Mouse (Mus musculus) stomach, embryonic 14.5 days (tissue): Measurements from ENCODE around the gene Fbxl3. TPM values are rescaled to one million over a fixed set of nuclear protein-coding genes. Genes with fewer than 3 reads are reported as not detected.

ENCODE experiments used
- ATAC-seq: fragments of 200-750 bp; cut with Nextera tagmentation; 2 replicates; pipeline ENCODE4 v1.8.0; 2017; ENCODE audit warnings: low read depth, moderate TSS enrichment; ENCODE audit not compliant: insufficient number of reproducible peaks, insufficient read depth, low FRiP score
- H3K27ac ChIP-seq: fragments of 300-500 bp; sonication (generic); 2 replicates; pipeline ENCODE4 v1.5.1; 2014; ENCODE audit warnings: mild to moderate bottlenecking, low read length, moderate library complexity, mixed read lengths
- H3K27me3 ChIP-seq: fragments of 300-500 bp; sonication (generic); 2 replicates; pipeline ENCODE4 v1.6.1; 2014; ENCODE audit warnings: low read length, control low read depth, mixed read lengths; ENCODE audit not compliant: control insufficient read depth, insufficient read depth
- H3K36me3 ChIP-seq: fragments of 300-500 bp; sonication (generic); 2 replicates; pipeline ENCODE4 v1.6.1; 2014; ENCODE audit warnings: mild to moderate bottlenecking, control low read depth, low read length, moderate library complexity, mixed read lengths; ENCODE audit not compliant: control insufficient read depth, insufficient read depth
- H3K4me1 ChIP-seq: fragments of 300-500 bp; sonication (generic); 2 replicates; pipeline ENCODE4 v1.6.1; 2014; ENCODE audit warnings: low read length, control low read depth, mixed read lengths; ENCODE audit not compliant: control insufficient read depth, insufficient read depth
- H3K4me2 ChIP-seq: fragments of 300-500 bp; sonication (generic); replicated peaks from 2 replicates; pipeline ENCODE4 v1.6.1; 2014; ENCODE audit warnings: low read depth, low read length, control low read depth
- H3K4me3 ChIP-seq: fragments of 300-500 bp; sonication (generic); 2 replicates; pipeline ENCODE4 v1.5.1; 2014; ENCODE audit warnings: low read depth, low read length, control low read depth
- H3K9ac ChIP-seq: fragments of 300-500 bp; sonication (generic); replicated peaks from 2 replicates; pipeline ENCODE4 v1.6.1; 2014; ENCODE audit warnings: low read depth, mild to moderate bottlenecking, control low read depth, low read length, moderate library complexity, mixed read lengths
- H3K9me3 ChIP-seq: fragments of 300-500 bp; sonication (generic); 2 replicates; pipeline ENCODE4 v1.6.1; 2016; ENCODE audit warnings: low read depth, low read length, control low read depth; ENCODE audit not compliant: control insufficient read depth
- WGBS: fragments of 180-500 bp; shearing (Covaris S2); extraction: QIAGEN DNeasy Blood & Tissue Kit; methylation state at CpG from one replicate; pipeline ENCODE4 v1.1.7; 2014; 5-methylcytosine and 5-hydroxymethylcytosine counted together
- polyA plus RNA-seq: library from polyadenylated mRNA; unstranded; fragments of >200 nt; fragmentation: Nextera tagmentation; extraction: Ambion mirVana; gene quantifications from 2 replicates; pipeline ENCODE4 v1.2.1, GENCODE M21; 2014

Fbxl3 gene
- polyA plus RNA-seq, 1 experiment from 2014 or later: 32.4 TPM

DNA sequence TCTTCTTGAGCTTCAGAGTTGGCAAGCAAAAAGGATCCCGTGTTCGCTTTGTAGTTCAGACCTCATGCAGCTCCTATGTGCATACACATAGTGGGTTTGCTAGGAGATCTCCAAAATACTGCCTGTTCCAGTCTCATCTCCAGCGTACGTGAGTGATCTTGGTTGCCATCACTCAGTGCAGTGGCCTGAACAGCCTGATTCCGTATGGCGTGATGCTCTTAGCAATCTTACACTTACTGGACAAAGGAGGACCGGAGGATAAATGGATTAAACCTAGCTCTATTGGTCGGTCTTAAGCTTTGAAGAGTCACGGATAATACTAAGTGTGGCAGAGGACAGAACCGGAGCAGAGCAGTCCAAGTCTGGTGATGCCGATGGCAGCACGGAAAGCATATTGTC is 29.9 kb downstream of the Fbxl3 start:
- 0 out of 2 replicates have a peak, but pooled peaks cover 5% of the 10 kb centered on the region for H3K4me1 ChIP-seq
- H3K36me3 ChIP-seq: peaks cover 3% of the 10 kb centered on the region; the same call in 1 of the 2 replicates
- peak overlapping the region; percentile 61; the same call in 1 of the 2 replicates for H3K27ac ChIP-seq
- no peaks in the 10 kb centered on the region for H3K9me3 ChIP-seq
- H3K27me3 ChIP-seq: no peaks in the 10 kb centered on the region
- peak overlapping the region; percentile 70 for H3K4me3 ChIP-seq
- no peak overlapping the region; the same call in 1 of the 2 replicates for H3K9ac ChIP-seq
- 14% methylated on average over 12 of the region's 12 CpGs for WGBS
- peak overlapping the region; percentile 93 for H3K4me2 ChIP-seq
- ATAC-seq: no peak; the same call in 1 of the 2 replicates

DNA sequence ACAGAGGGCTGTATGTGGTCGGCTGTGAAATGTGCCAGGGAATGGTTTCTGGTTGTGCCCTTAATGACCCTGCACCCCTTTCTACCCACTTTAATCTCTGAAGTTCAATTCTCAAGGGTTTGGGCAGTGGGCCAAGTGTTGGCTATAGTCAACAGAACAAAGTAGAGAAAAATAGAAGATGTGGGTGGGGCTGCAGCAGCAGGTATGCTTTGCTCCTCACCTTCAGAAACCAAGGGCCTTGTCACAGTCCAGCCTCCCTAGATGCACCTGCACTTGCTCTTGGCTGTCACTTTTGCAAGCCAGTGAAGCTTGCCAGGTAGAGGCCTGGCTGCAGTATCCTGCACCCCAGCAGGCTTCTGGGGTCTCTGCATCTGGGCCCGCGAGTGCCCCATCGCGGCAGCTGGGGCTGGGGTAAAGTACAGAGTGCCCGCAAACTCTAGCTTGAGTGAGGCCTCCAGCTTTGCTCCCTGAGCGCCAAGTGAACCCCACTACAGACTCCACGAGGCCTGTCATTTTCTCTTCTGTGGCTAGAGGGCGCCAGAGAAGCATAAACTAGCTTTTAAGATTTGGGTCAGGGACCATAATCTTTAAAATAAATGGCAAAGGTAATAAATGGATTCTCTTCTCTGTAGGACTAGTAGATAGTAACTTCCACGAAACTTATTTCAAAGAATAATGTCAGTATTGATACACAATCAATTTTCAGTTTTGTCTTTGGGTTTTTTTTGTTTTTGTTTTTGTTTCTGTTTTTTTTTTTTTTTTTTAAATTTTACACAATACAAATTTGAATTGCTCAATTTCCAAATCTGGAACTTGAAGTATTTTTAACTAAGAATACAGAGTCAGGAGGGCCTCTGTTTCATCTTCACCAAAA is 33.8 kb downstream of the Fbxl3 start:
- H3K27me3 ChIP-seq: no peaks in the 10 kb centered on the region
- ATAC-seq: no peak
- no peak overlapping the region for H3K4me2 ChIP-seq
- 10% methylated on average over 10 of the region's 10 CpGs for WGBS
- no peaks in the 10 kb centered on the region for H3K36me3 ChIP-seq
- H3K9ac ChIP-seq: no peak overlapping the region
- H3K27ac ChIP-seq: no peak overlapping the region
- H3K9me3 ChIP-seq: no peaks in the 10 kb centered on the region
- no peak overlapping the region for H3K4me3 ChIP-seq
- H3K4me1 ChIP-seq: 0 out of 2 replicates have a peak, but pooled peaks cover 5% of the 10 kb centered on the region

DNA sequence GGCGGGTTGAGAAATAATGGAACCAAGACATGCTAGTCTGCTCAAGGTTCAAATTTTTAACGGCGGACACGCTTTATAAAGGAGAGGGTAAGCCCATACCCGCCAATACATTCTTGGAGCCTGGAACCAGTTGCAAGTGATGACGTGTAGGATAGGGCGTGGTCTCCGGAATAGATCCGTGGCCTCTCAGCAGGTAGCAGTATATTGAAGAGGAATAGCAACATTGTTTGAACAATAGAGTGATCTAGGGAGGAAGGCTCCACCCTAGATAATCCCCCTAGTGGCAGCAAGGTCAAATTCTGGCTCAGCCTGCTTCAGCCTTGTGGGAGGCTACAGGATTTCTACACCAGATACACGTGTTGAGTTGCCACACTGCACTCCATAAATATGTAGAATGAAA is 39.9 kb downstream of the Fbxl3 start:
- WGBS: 85% methylated on average over 10 of the region's 10 CpGs

DNA sequence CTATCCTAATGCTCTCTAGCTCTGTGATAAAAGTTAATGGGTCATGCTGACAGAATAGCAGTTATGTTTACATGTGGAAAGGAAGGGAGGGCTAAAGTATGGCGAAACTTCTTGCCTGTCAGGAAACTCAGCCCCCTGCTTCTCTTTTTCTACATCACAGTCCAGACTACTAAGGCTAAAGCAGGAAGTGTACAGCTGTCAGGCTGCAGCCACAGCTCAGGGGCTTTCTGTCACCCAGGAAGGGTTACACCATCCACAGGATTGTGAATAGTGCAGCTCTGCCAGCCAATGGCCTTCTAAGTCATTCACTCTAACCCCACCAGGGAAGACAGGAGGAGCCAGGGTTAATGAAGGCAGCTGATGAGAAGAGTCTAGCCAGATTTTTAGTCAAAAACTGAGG is 40.4 kb downstream of the Fbxl3 start:
- Histone ChIP-seq H3K27ac (no peak overlapping the region), H3K4me3 (no peak overlapping the region), H3K4me2 (no peak overlapping the region), H3K4me1 (no peaks in the 10 kb centered on the region), H3K36me3 (no peaks in the 10 kb centered on the region), H3K9me3 (no peaks in the 10 kb centered on the region), H3K27me3 (no peaks in the 10 kb centered on the region), H3K9ac (no peak overlapping the region)
- 24% methylated on average over 1 of the region's 1 CpGs for WGBS
- ATAC-seq: no peak

More for the DNA sequence above, 39.9 kb downstream of the Fbxl3 start:
- no peaks in the 10 kb centered on the region for H3K36me3 ChIP-seq
- no peak overlapping the region for H3K27ac ChIP-seq
- no peaks in the 10 kb centered on the region for H3K9me3 ChIP-seq
- H3K27me3 ChIP-seq: no peaks in the 10 kb centered on the region
- ATAC-seq: no peak
- H3K4me1 ChIP-seq: no peaks in the 10 kb centered on the region
- no peak overlapping the region for H3K4me3 ChIP-seq
- no peak overlapping the region for H3K9ac ChIP-seq
- H3K4me2 ChIP-seq: no peak overlapping the region

DNA sequence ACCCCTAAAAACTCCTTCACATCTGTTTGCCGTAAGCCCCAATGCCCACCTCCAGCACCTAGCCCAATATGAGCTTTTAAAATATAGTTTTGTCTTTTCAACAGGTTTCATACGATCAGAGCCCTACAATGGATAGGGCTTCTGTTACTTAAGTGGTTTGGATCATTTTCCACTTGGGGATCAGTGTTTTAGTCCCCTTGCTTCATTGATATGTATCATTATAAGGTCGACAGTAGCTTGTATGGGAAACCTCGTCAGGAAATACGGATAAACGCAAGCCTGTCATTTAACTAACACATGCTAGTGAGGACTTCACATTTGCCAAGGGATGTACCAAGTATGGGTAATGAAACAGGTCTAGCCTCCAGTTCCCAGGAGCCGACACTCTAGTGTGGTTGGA is 42.8 kb downstream of the Fbxl3 start:
- 88% methylated on average over 7 of the region's 7 CpGs for WGBS
- no peak overlapping the region for H3K27ac ChIP-seq
- H3K4me1 ChIP-seq: no peaks in the 10 kb centered on the region
- no peak overlapping the region for H3K9ac ChIP-seq
- H3K9me3 ChIP-seq: no peaks in the 10 kb centered on the region
- H3K27me3 ChIP-seq: no peaks in the 10 kb centered on the region
- no peak for ATAC-seq
- H3K4me2 ChIP-seq: no peak overlapping the region
- no peak overlapping the region for H3K4me3 ChIP-seq
- H3K36me3 ChIP-seq: no peaks in the 10 kb centered on the region

DNA sequence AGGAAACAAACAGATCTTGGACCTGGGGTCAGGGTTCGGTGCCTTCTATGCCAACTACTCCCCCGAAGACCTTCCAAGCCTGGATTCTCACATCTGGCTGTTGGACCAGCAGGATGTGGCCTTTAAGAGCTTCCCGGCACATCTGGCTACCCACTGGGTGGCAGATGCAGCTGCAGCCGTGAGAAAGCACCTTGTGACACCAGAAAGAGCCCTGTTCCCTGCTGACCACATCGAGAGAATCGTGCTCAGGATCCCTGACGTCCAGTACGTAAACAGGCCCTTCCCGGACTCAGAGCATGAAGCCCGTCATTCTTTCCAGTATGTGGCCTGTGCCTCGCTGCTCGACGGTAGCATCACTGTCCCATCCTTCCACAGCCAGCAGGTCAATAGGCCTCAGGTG is 44.6 kb downstream of the Fbxl3 start:
- no peaks in the 10 kb centered on the region for H3K4me1 ChIP-seq
- H3K9me3 ChIP-seq: no peaks in the 10 kb centered on the region
- H3K27me3 ChIP-seq: no peaks in the 10 kb centered on the region
- H3K4me3 ChIP-seq: no peak overlapping the region
- 87% methylated on average over 13 of the region's 13 CpGs for WGBS
- no peak for ATAC-seq
- H3K36me3 ChIP-seq: no peaks in the 10 kb centered on the region
- no peak overlapping the region for H3K9ac ChIP-seq
- H3K4me2 ChIP-seq: no peak overlapping the region
- H3K27ac ChIP-seq: no peak overlapping the region

DNA sequence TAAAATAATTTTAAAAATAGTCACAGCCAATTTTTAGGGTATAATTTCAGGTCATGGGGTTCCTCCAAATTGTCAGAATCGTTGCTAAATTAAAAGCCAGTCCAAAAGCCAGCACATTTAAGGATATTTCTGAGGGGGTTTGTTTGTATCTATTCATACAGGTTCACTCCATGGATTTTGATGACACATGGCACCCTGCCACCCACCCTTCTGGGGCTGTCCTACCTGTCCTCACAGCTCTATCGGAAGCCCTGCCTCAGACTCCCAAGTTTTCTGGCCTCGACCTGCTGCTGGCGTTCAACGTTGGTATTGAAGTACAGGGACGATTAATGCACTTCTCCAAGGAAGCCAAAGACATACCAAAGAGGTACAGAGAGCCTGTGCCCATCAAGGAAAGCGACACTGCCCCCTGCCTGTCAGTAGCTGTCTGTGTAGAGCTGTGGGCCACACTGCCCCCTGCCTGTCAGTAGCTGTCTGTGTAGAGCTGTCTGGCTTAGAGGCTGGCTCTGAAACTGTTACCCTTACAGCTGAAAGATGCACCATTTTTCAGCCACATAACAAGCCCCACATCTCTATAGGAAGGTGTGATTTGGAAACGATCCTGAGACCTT is 48.1 kb downstream of the Fbxl3 start:
- H3K9ac ChIP-seq: no peak overlapping the region
- H3K9me3 ChIP-seq: no peaks in the 10 kb centered on the region
- 0 out of 2 replicates have a peak, but pooled peaks have one; percentile 67 for ATAC-seq
- H3K27me3 ChIP-seq: no peaks in the 10 kb centered on the region
- WGBS: 39% methylated on average over 8 of the region's 8 CpGs
- H3K36me3 ChIP-seq: no peaks in the 10 kb centered on the region
- H3K27ac ChIP-seq: no peak overlapping the region
- no peaks in the 10 kb centered on the region for H3K4me1 ChIP-seq
- H3K4me3 ChIP-seq: no peak overlapping the region
- H3K4me2 ChIP-seq: no peak overlapping the region

DNA sequence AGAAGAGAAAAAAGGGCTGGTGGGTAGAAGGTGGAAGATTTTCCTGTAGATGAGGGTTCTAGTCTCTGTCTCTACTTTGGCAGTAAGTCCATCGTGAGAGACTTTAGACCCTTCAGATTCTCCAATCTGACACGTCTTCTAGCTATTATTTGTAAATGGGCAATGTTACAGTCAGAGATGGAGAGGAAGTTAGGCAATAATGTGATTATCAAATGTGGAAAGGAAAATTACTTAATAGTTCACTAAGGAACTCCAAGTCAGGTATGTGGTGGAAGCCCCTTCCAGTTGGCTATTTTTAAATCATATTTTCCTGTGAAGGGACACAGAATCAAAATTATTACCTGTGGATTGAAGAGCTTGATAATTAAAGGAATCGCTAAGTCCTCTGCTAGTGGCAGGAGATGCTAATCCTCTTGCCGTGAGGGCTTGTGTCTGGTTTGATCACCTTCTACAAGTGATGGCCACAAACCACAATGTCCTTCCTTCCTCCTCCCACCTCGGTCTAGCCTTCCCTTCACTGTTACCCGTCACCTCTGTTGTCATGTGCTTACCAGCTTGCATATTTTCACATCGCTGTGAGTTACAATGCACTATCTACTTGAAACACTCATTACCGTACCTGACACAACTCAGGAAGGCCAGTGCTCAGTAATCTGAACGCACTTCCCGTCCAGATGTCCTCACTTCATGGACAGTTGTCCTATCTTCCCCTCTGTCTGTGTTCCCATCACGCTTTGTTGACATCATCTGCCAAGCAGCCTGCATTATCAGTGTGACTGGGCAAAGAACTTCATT is 50.9 kb downstream of the Fbxl3 start:
- 82% methylated on average over 11 of the region's 11 CpGs for WGBS
- no peaks in the 10 kb centered on the region for H3K36me3 ChIP-seq
- H3K4me1 ChIP-seq: no peaks in the 10 kb centered on the region
- no peak overlapping the region for H3K27ac ChIP-seq
- no peak overlapping the region for H3K4me2 ChIP-seq
- no peaks in the 10 kb centered on the region for H3K27me3 ChIP-seq
- no peaks in the 10 kb centered on the region for H3K9me3 ChIP-seq
- ATAC-seq: no peak
- no peak overlapping the region for H3K4me3 ChIP-seq
- no peak overlapping the region for H3K9ac ChIP-seq
